Mouse (Mus musculus) CH12.LX (cell line): ENCODE results near the gene Fxyd3.

Experiments
- CTCF ChIP-seq, 2 experiments: IDR thresholded peaks in 1 of 2; conservative IDR thresholded peaks in 1 of 2; 2 replicates each; pipeline ENCODE4 v1.5.1; 2011 to 2012; ENCODE audit warnings: low read depth in 2 of 2, low read length in 2 of 2, improper control_type of control experiment in 1 of 2, inconsistent platforms in 1 of 2, mild to moderate bottlenecking in 1 of 2, moderate library complexity in 1 of 2
- KAT2A ChIP-seq: IDR thresholded peaks from 2 replicates; pipeline ENCODE4 v1.6.1; 2012; ENCODE audit warnings: low read length, improper control_type of control experiment, inconsistent platforms; ENCODE audit not compliant: insufficient replicate concordance
- MAFK ChIP-seq: IDR thresholded peaks from 2 replicates; pipeline ENCODE4 v1.6.1; 2011; ENCODE audit warnings: low read length, improper control_type of control experiment; ENCODE audit not compliant: insufficient replicate concordance
- POLR2A ChIP-seq: IDR thresholded peaks from 2 replicates; pipeline ENCODE4 v1.6.1; 2011; ENCODE audit warnings: low read depth, mild to moderate bottlenecking, improper control_type of control experiment, low read length

- TF ChIP-seq MAFK, result no peak
- TF ChIP-seq CTCF (conservative IDR thresholded peaks at IDR 0.05 in 1 of 2, IDR thresholded peaks at IDR 0.05 in 1 of 2; ENCODE audit: low read depth in 2 of 2, low read length in 2 of 2), result no peak
- TF ChIP-seq POLR2A, result no peak
- no peak for TF ChIP-seq KAT2A
Measured at GRCm38 (mm10) chr7:31077470-31077869, 966 bp upstream of the Fxyd3 start.
